Mouse (Mus musculus) MEL (cell line): ENCODE data around the gene Dlx1. TPM values are rescaled to one million over a fixed set of nuclear protein-coding genes. Genes with fewer than 3 reads are reported as not detected.

ENCODE experiments used
- DNase-seq: peaks from one replicate; pipeline ENCODE4 v3.0.0; 2011; ENCODE audit warnings: low read depth, low spot score
- H3K27ac ChIP-seq: 2 replicates; pipeline ENCODE4 v1.5.1; 2012; ENCODE audit warnings: low read depth, mild to moderate bottlenecking, control low read depth, low read length, moderate library complexity; ENCODE audit not compliant: control insufficient read depth
- H3K27me3 ChIP-seq, 2 experiments: fragments of 150-350 bp in 1 of 2; sonication (generic) in 1 of 2; 2 replicates each; pipeline ENCODE4 v1.6.1; 2012; ENCODE audit warnings: low read length in 2 of 2, mild to moderate bottlenecking in 2 of 2, improper control_type of control experiment in 1 of 2, moderate library complexity in 1 of 2; ENCODE audit not compliant: insufficient read depth in 2 of 2, control insufficient read depth in 1 of 2
- H3K36me3 ChIP-seq, 2 experiments: 2 replicates each; pipeline ENCODE4 v1.6.1; 2012 to 2014; ENCODE audit warnings: low read length in 2 of 2, improper control_type of control experiment in 1 of 2, inconsistent platforms in 1 of 2, mild to moderate bottlenecking in 1 of 2; ENCODE audit not compliant: insufficient read depth in 2 of 2, control insufficient read depth in 1 of 2
- H3K4me1 ChIP-seq, 2 experiments: fragments of 150-350 bp in 1 of 2; sonication (generic) in 1 of 2; 2 replicates each; pipeline ENCODE4 v1.6.1; 2012; ENCODE audit warnings: low read length in 2 of 2, improper control_type of control experiment in 1 of 2, mild to moderate bottlenecking in 1 of 2; ENCODE audit not compliant: insufficient read depth in 2 of 2, control insufficient read depth in 1 of 2
- H3K4me3 ChIP-seq, 2 experiments: fragments of 150-350 bp in 1 of 2; sonication (generic) in 1 of 2; 2 replicates each; pipeline ENCODE4 v1.5.1; 2012; ENCODE audit warnings: low read depth in 2 of 2, low read length in 2 of 2, mild to moderate bottlenecking in 2 of 2, moderate library complexity in 2 of 2, control low read depth in 1 of 2, improper control_type of control experiment in 1 of 2; ENCODE audit not compliant: control insufficient read depth in 1 of 2, insufficient read depth in 1 of 2
- H3K79me2 ChIP-seq: 2 replicates; pipeline ENCODE4 v1.6.1; 2012; ENCODE audit warnings: mild to moderate bottlenecking, low read length, moderate library complexity; ENCODE audit not compliant: control insufficient read depth, poor library complexity, insufficient read depth
- H3K9ac ChIP-seq: 2 replicates; pipeline ENCODE4 v1.6.1; 2012; ENCODE audit warnings: low read depth, mild to moderate bottlenecking, control low read depth, low read length, moderate library complexity; ENCODE audit not compliant: control insufficient read depth, poor library complexity, severe bottlenecking
- H3K9me3 ChIP-seq: fragments of 150-350 bp; sonication (generic); replicated peaks from 2 replicates; pipeline ENCODE4 v1.6.1; 2012; ENCODE audit warnings: mild to moderate bottlenecking, low read length, improper control_type of control experiment, moderate library complexity; ENCODE audit not compliant: insufficient read depth
- BHLHE40 ChIP-seq: IDR thresholded peaks from 2 replicates; pipeline ENCODE4 v1.6.1; 2012; ENCODE audit warnings: low read depth, mild to moderate bottlenecking, inconsistent platforms, low read length, improper control_type of control experiment, borderline replicate concordance
- CTCF ChIP-seq, 3 experiments: IDR thresholded peaks in 2 of 3; conservative IDR thresholded peaks in 1 of 3; 2 replicates each; pipeline ENCODE4 v1.5.1; 2011 to 2012; ENCODE audit warnings: low read length in 3 of 3, low read depth in 2 of 3, mild to moderate bottlenecking in 2 of 3, improper control_type of control experiment in 1 of 3, inconsistent platforms in 1 of 3, mixed read lengths in 1 of 3, moderate library complexity in 1 of 3; ENCODE audit not compliant: control insufficient read depth in 1 of 3, insufficient read depth in 1 of 3, poor library complexity in 1 of 3, severe bottlenecking in 1 of 3
- EP300 ChIP-seq, 2 experiments: IDR thresholded peaks; 2 replicates each; pipeline ENCODE4 v1.6.1; 2011; ENCODE audit warnings: improper control_type of control experiment in 2 of 2, low read length in 2 of 2, low read depth in 1 of 2, mild to moderate bottlenecking in 1 of 2
- ETS1 ChIP-seq: IDR thresholded peaks from 2 replicates; pipeline ENCODE4 v1.6.1; 2012; ENCODE audit warnings: low read depth, mild to moderate bottlenecking, inconsistent platforms, low read length, improper control_type of control experiment, moderate library complexity
- GATA1 ChIP-seq: IDR thresholded peaks from 2 replicates; pipeline ENCODE4 v1.6.1; 2011; ENCODE audit warnings: low read depth, low read length, improper control_type of control experiment
- HCFC1 ChIP-seq: IDR thresholded peaks from 2 replicates; pipeline ENCODE4 v1.6.1; 2012; ENCODE audit warnings: low read depth, mild to moderate bottlenecking, inconsistent platforms, low read length, improper control_type of control experiment, moderate library complexity
- MAFK ChIP-seq: IDR thresholded peaks from 2 replicates; pipeline ENCODE4 v1.6.1; 2011; ENCODE audit warnings: low read depth, mild to moderate bottlenecking, low read length, improper control_type of control experiment, borderline replicate concordance
- MAX ChIP-seq: IDR thresholded peaks from 2 replicates; pipeline ENCODE4 v1.6.1; 2011; ENCODE audit warnings: low read length, improper control_type of control experiment
- MAZ ChIP-seq: IDR thresholded peaks from 2 replicates; pipeline ENCODE4 v1.6.1; 2012; ENCODE audit warnings: low read depth, mild to moderate bottlenecking, inconsistent platforms, low read length, improper control_type of control experiment
- MYB ChIP-seq: IDR thresholded peaks from 2 replicates; pipeline ENCODE4 v1.6.1; 2011; ENCODE audit warnings: mild to moderate bottlenecking, low read depth, low read length, improper control_type of control experiment
- MYC ChIP-seq: IDR thresholded peaks from 2 replicates; pipeline ENCODE4 v1.6.1; 2011; ENCODE audit warnings: low read depth, mild to moderate bottlenecking, low read length, improper control_type of control experiment, moderate library complexity
- NELFE ChIP-seq: IDR thresholded peaks from 2 replicates; pipeline ENCODE4 v1.6.1; 2011; ENCODE audit warnings: low read depth, low read length, improper control_type of control experiment
- POLR2A ChIP-seq, 2 experiments: IDR thresholded peaks; 2 replicates each; pipeline ENCODE4 v1.6.1; 2011 to 2012; ENCODE audit warnings: low read length in 2 of 2, mild to moderate bottlenecking in 2 of 2, control low read depth in 1 of 2, improper control_type of control experiment in 1 of 2, low read depth in 1 of 2, moderate library complexity in 1 of 2; ENCODE audit not compliant: control insufficient read depth in 1 of 2, insufficient read depth in 1 of 2, poor library complexity in 1 of 2
- RCOR1 ChIP-seq: IDR thresholded peaks from 2 replicates; pipeline ENCODE4 v1.6.1; 2012; ENCODE audit warnings: low read depth, mild to moderate bottlenecking, inconsistent platforms, low read length, improper control_type of control experiment
- SIN3A ChIP-seq: IDR thresholded peaks from 2 replicates; pipeline ENCODE4 v1.6.1; 2012; ENCODE audit warnings: low read length, improper control_type of control experiment, inconsistent platforms
- SMC3 ChIP-seq: IDR thresholded peaks from 2 replicates; pipeline ENCODE4 v1.6.1; 2011; ENCODE audit warnings: low read depth, low read length, improper control_type of control experiment
- TAL1 ChIP-seq: IDR thresholded peaks from 2 replicates; pipeline ENCODE4 v1.6.1; 2012; ENCODE audit warnings: mild to moderate bottlenecking, inconsistent platforms, low read length, moderate library complexity, mixed read lengths
- TBP ChIP-seq: IDR thresholded peaks from 2 replicates; pipeline ENCODE4 v1.8.0; 2011; ENCODE audit warnings: low read depth, low read length, improper control_type of control experiment
- UBTF ChIP-seq: IDR thresholded peaks from 2 replicates; pipeline ENCODE4 v1.6.1; 2012; ENCODE audit warnings: low read depth, mild to moderate bottlenecking, inconsistent platforms, low read length, improper control_type of control experiment, moderate library complexity, borderline replicate concordance; ENCODE audit not compliant: insufficient read depth
- USF1 ChIP-seq: IDR thresholded peaks from 2 replicates; pipeline ENCODE4 v1.6.1; 2014; ENCODE audit warnings: low read depth, mild to moderate bottlenecking, inconsistent platforms, low read length, improper control_type of control experiment, moderate library complexity
- USF2 ChIP-seq, 2 experiments: IDR thresholded peaks; 2 replicates each; pipeline ENCODE4 v1.6.1; 2011 to 2012; ENCODE audit warnings: improper control_type of control experiment in 2 of 2, low read length in 2 of 2, borderline replicate concordance in 1 of 2, inconsistent platforms in 1 of 2, low read depth in 1 of 2, mild to moderate bottlenecking in 1 of 2; ENCODE audit not compliant: insufficient read depth in 1 of 2
- ZC3H11A ChIP-seq: IDR thresholded peaks from 2 replicates; pipeline ENCODE4 v1.6.1; 2012; ENCODE audit warnings: low read depth, mild to moderate bottlenecking, inconsistent platforms, low read length, improper control_type of control experiment
- ZKSCAN1 ChIP-seq: IDR thresholded peaks from 2 replicates; pipeline ENCODE4 v1.6.1; 2012; ENCODE audit warnings: low read depth, mild to moderate bottlenecking, inconsistent platforms, low read length, improper control_type of control experiment, moderate library complexity
- ZMIZ1 ChIP-seq: IDR thresholded peaks from 2 replicates; pipeline ENCODE4 v1.6.1; 2012; ENCODE audit warnings: low read depth, mild to moderate bottlenecking, inconsistent platforms, low read length, improper control_type of control experiment, moderate library complexity
- polyA plus RNA-seq, 2 experiments: library from polyadenylated mRNA; stranded (reverse) in 1 of 2; unstranded in 1 of 2; fragments of >175 nt in 1 of 2; fragments of >200 nt in 1 of 2; gene quantifications; 2 replicates each; pipeline versions ENCODE4 v1.2.1 to v1.2.4; 2012; ENCODE audit warnings: low replicate concordance in 2 of 2, low read depth in 1 of 2; ENCODE audit not compliant: insufficient read length in 2 of 2, insufficient read depth in 1 of 2, missing spikeins in 1 of 2
- total RNA-seq: library from RNA; depleted of rRNA; stranded (reverse); fragments of 300-350 nt; gene quantifications from 2 replicates; pipeline ENCODE4 v1.2.3, GENCODE M21; 2012

Dlx1 gene
- total and polyA plus RNA-seq, 3 experiments: 3.4 to 11.8 TPM; not detected in 1

GRCm38 (mm10) chr2:71516995-71517394 is 10.9 kb upstream of the Dlx1 start:
- H3K27ac ChIP-seq: no peak overlapping the region
- peaks cover 2 to 3% of the 10 kb centered on the region in 2 experiments; a peak in 2 of 4 replicates for H3K36me3 ChIP-seq
- peaks cover 0 to 4% of the 10 kb centered on the region in 2 experiments; a peak in 2 of 4 replicates for H3K4me1 ChIP-seq
- TF ChIP-seq MAZ: no peak
- TF ChIP-seq, all 39 proteins: peak for 0
- no peaks in the 10 kb centered on the region for H3K27me3 ChIP-seq
- no peak overlapping the region for H3K4me3 ChIP-seq
- H3K9ac ChIP-seq: no peak overlapping the region
- H3K9me3 ChIP-seq: no peaks in the 10 kb centered on the region
- no peak for DNase-seq
- H3K79me2 ChIP-seq: no peaks in the 10 kb centered on the region

- H3K4me1 ChIP-seq: peaks cover under 1 to 7% of the 10 kb centered on the region in 2 experiments; a peak in 3 of 4 replicates
- no peaks in the 10 kb centered on the region for H3K9me3 ChIP-seq
- H3K27me3 ChIP-seq: no peaks in the 10 kb centered on the region
- no peak overlapping the region for H3K27ac ChIP-seq
- TF ChIP-seq SIN3A (no peak), MYB (no peak), UBTF (no peak), POLR2A (IDR thresholded peaks at IDR 0.05; ENCODE audit: control insufficient read depth in 1 of 2, insufficient read depth in 1 of 2, low read depth in 1 of 2, low read length in 2 of 2, poor library complexity in 1 of 2) (no peak), GATA1 (no peak), RCOR1 (no peak), EP300 (IDR thresholded peaks at IDR 0.05; ENCODE audit: low read depth in 1 of 2, low read length in 2 of 2) (no peak), ZKSCAN1 (no peak), ZMIZ1 (no peak), TBP (no peak), MYC (no peak)
- no peak for DNase-seq
- no peak overlapping the region for H3K4me3 ChIP-seq
- H3K9ac ChIP-seq: no peak overlapping the region
- no peaks in the 10 kb centered on the region for H3K79me2 ChIP-seq
- peaks cover 3 to 5% of the 10 kb centered on the region in 2 experiments; a peak in 3 of 4 replicates for H3K36me3 ChIP-seq
Observed at GRCm38 (mm10) chr2:71517466-71518099, 10.3 kb upstream of the Dlx1 start.

- peak overlapping the region; percentile 39 for H3K9ac ChIP-seq
- H3K4me3 ChIP-seq: peak overlapping the region; percentile 8 to 32; a peak in 3 of 4 replicates
- H3K4me1 ChIP-seq: peaks cover 14 to 24% of the 10 kb centered on the region in 2 experiments
- H3K9me3 ChIP-seq: no peaks in the 10 kb centered on the region
- H3K27me3 ChIP-seq: no peaks in the 10 kb centered on the region
- peaks cover 0 to 27% of the 10 kb centered on the region in 2 experiments; a peak in 2 of 4 replicates for H3K36me3 ChIP-seq
- H3K27ac ChIP-seq: peak overlapping the region; percentile 47
- DNase-seq: peak; percentile 58
- no peaks in the 10 kb centered on the region for H3K79me2 ChIP-seq
- TF ChIP-seq POLR2A (IDR thresholded peaks at IDR 0.05; ENCODE audit: control insufficient read depth in 1 of 2, insufficient read depth in 1 of 2, low read depth in 1 of 2, low read length in 2 of 2, poor library complexity in 1 of 2) (no peak), HCFC1 (no peak), TBP (no peak), TAL1 (no peak), CTCF (IDR thresholded peaks at IDR 0.05 in 2 of 3, conservative IDR thresholded peaks at IDR 0.05 in 1 of 3; ENCODE audit: control insufficient read depth in 1 of 3, insufficient read depth in 1 of 3, low read depth in 2 of 3, low read length in 3 of 3, poor library complexity in 1 of 3, severe bottlenecking in 1 of 3) (no peak), MAX (no peak; the same call in 1 of the 2 replicates), USF1 (peak; percentile 49; the same call in 1 of the 2 replicates), MAFK (no peak), SMC3 (no peak), RCOR1 (no peak), ZMIZ1 (no peak; the same call in 1 of the 2 replicates), ETS1 (peak; percentile 72; the same call in 1 of the 2 replicates), BHLHE40 (peak; percentile 9; the same call in 1 of the 2 replicates), GATA1 (no peak), ZC3H11A (no peak), NELFE (no peak), USF2 (IDR thresholded peaks at IDR 0.05; ENCODE audit: borderline replicate concordance in 1 of 2, insufficient read depth in 1 of 2, low read depth in 1 of 2, low read length in 2 of 2) (no peak), MYC (0 out of 2 replicates have a peak, but pooled peaks have one; percentile 18)
Observed at GRCm38 (mm10) chr2:71522871-71523270, 5.0 kb upstream of the Dlx1 start.
